Mouse (Mus musculus) forebrain, postnatal 0 days (tissue): ENCODE measurements around the gene Mbnl1. TPM values are rescaled to one million over a fixed set of nuclear protein-coding genes. Genes with fewer than 3 reads are reported as not detected.
A peak's percentile ranks its signal among the peaks of the same experiment; 100 is the strongest.
"Not testable (repeated sequence)": the region's sequence is repeated elsewhere in the genome, so short reads cannot be mapped to it uniquely, and the experiment has no call there.

Source experiments
- ATAC-seq: fragments of 200-750 bp; cut with Nextera tagmentation; 2 replicates; pipeline ENCODE4 v1.8.0; 2017; ENCODE audit warnings: mild to moderate bottlenecking, moderate library complexity
- DNase-seq: peaks from one replicate; pipeline ENCODE4 v3.0.0-alpha.2; 2015
- H3K27ac ChIP-seq: fragments of 300-500 bp; sonication (generic); 2 replicates; pipeline ENCODE4 v1.5.1; 2014; ENCODE audit warnings: low read depth, mild to moderate bottlenecking, antibody characterized with exemption, low read length, moderate library complexity, mixed read lengths
- H3K27me3 ChIP-seq: fragments of 300-500 bp; sonication (generic); 2 replicates; pipeline ENCODE4 v1.6.1; 2014; ENCODE audit warnings: mild to moderate bottlenecking, low read length, mixed read lengths; ENCODE audit not compliant: insufficient read depth
- H3K36me3 ChIP-seq: fragments of 300-500 bp; sonication (generic); 2 replicates; pipeline ENCODE4 v1.6.1; 2014; ENCODE audit warnings: mild to moderate bottlenecking, moderate library complexity; ENCODE audit not compliant: insufficient read depth
- H3K4me1 ChIP-seq: fragments of 300-500 bp; sonication (generic); 2 replicates; pipeline ENCODE4 v1.6.1; 2014; ENCODE audit warnings: antibody characterized with exemption; ENCODE audit not compliant: insufficient read depth
- H3K4me2 ChIP-seq: fragments of 300-500 bp; sonication (generic); 2 replicates; pipeline ENCODE4 v1.6.1; 2014; ENCODE audit warnings: low read depth, mild to moderate bottlenecking, moderate library complexity
- H3K4me3 ChIP-seq: fragments of 300-500 bp; sonication (generic); 2 replicates; pipeline ENCODE4 v1.5.1; 2014; ENCODE audit warnings: low read depth, low read length, mixed read lengths
- H3K9ac ChIP-seq: fragments of 300-500 bp; sonication (generic); 2 replicates; pipeline ENCODE4 v1.6.1; 2014; ENCODE audit warnings: mild to moderate bottlenecking
- H3K9me3 ChIP-seq: fragments of 300-500 bp; sonication (generic); 2 replicates; pipeline ENCODE4 v1.6.1; 2016; ENCODE audit warnings: low read length
- CTCF ChIP-seq: sonication (generic); IDR thresholded peaks from 2 replicates; pipeline ENCODE4 v1.5.1; 2016; ENCODE audit warnings: antibody characterized with exemption, control low read depth, low read depth
- WGBS: fragments of 180-500 bp; shearing (Covaris S2); extraction: QIAGEN DNeasy Blood & Tissue Kit; methylation state at CpG from one replicate; pipeline ENCODE4 v1.1.7; 2014; 5-methylcytosine and 5-hydroxymethylcytosine counted together
- polyA plus RNA-seq: library from polyadenylated mRNA; unstranded; fragments of >200 nt; fragmentation: Nextera tagmentation; extraction: Ambion mirVana; gene quantifications from 2 replicates; pipeline ENCODE4 v1.2.1, GENCODE M21; 2015
- total RNA-seq: library from RNA; depleted of rRNA; stranded (reverse); fragments of >200 nt; gene quantifications from 2 replicates; pipeline ENCODE4 v1.2.3, GENCODE M21; 2014

Mbnl1 gene
- total and polyA plus RNA-seq, 2 experiments from 2014 or later: 42.7 to 84.7 TPM

- H3K36me3 ChIP-seq: no peaks in the 10 kb centered on the region
- no peak for TF ChIP-seq CTCF
- no peak overlapping the region for H3K4me2 ChIP-seq
- WGBS: 96% methylated on average over 2 of the region's 2 CpGs
- H3K9me3 ChIP-seq: no peaks in the 10 kb centered on the region
- no peak overlapping the region for H3K27ac ChIP-seq
- ATAC-seq: no peak
- DNase-seq: no peak
- H3K9ac ChIP-seq: no peak overlapping the region
- H3K4me1 ChIP-seq: no peaks in the 10 kb centered on the region
- no peaks in the 10 kb centered on the region for H3K27me3 ChIP-seq
- no peak overlapping the region for H3K4me3 ChIP-seq
Measured at GRCm38 (mm10) chr3:60481740-60482399, 9.2 kb downstream of the Mbnl1 start.

GRCm38 (mm10) chr3:60483305-60483704 is 10.7 kb downstream of the Mbnl1 start:
- ATAC-seq: no peak
- no peaks in the 10 kb centered on the region for H3K4me1 ChIP-seq
- H3K4me2 ChIP-seq: no peak overlapping the region
- DNase-seq: no peak
- no peaks in the 10 kb centered on the region for H3K36me3 ChIP-seq
- H3K27me3 ChIP-seq: no peaks in the 10 kb centered on the region
- no peak overlapping the region for H3K9ac ChIP-seq
- TF ChIP-seq CTCF: no peak
- H3K27ac ChIP-seq: no peak overlapping the region
- no peak overlapping the region for H3K4me3 ChIP-seq
- H3K9me3 ChIP-seq: no peaks in the 10 kb centered on the region

GRCm38 (mm10) chr3:60485987-60486712 is 13.5 kb downstream of the Mbnl1 start:
- 91% methylated on average over 4 of the region's 4 CpGs for WGBS
- Histone ChIP-seq H3K27ac (no peak overlapping the region), H3K4me3 (no peak overlapping the region), H3K9ac (no peak overlapping the region), H3K4me1 (no peaks in the 10 kb centered on the region), H3K27me3 (no peaks in the 10 kb centered on the region), H3K9me3 (no peaks in the 10 kb centered on the region), H3K36me3 (no peaks in the 10 kb centered on the region), H3K4me2 (no peak overlapping the region)
- no peak for DNase-seq
- ATAC-seq: no peak
- no peak for TF ChIP-seq CTCF

- H3K27ac ChIP-seq: no peak overlapping the region
- no peak overlapping the region for H3K9ac ChIP-seq
- no peak overlapping the region for H3K4me3 ChIP-seq
- DNase-seq (no peak), ATAC-seq (peak; percentile 29; the same call in 1 of the 2 replicates)
- H3K4me1 ChIP-seq: no peaks in the 10 kb centered on the region
- H3K9me3 ChIP-seq: no peaks in the 10 kb centered on the region
- H3K4me2 ChIP-seq: no peak overlapping the region
- no peaks in the 10 kb centered on the region for H3K27me3 ChIP-seq
- 81% methylated on average over 3 of the region's 3 CpGs for WGBS
- no peak for TF ChIP-seq CTCF
- no peaks in the 10 kb centered on the region for H3K36me3 ChIP-seq
Measured at GRCm38 (mm10) chr3:60486713-60487170, 14.1 kb downstream of the Mbnl1 start.

GRCm38 (mm10) chr3:60489509-60489908 is 16.9 kb downstream of the Mbnl1 start:
- Histone ChIP-seq H3K4me1 (no peaks in the 10 kb centered on the region), H3K4me2 (no peak overlapping the region), H3K36me3 (no peaks in the 10 kb centered on the region), H3K9ac (no peak overlapping the region), H3K9me3 (no peaks in the 10 kb centered on the region), H3K27me3 (no peaks in the 10 kb centered on the region), H3K27ac (no peak overlapping the region), H3K4me3 (no peak overlapping the region)
- no peak for TF ChIP-seq CTCF
- no peak for DNase-seq
- ATAC-seq: no peak
- WGBS: 94% methylated on average over 6 of the region's 6 CpGs

GRCm38 (mm10) chr3:60494774-60495535 is 22.3 kb downstream of the Mbnl1 start:
- 66% methylated on average over 8 of the region's 16 CpGs for WGBS

GRCm38 (mm10) chr3:60496197-60496596 is 23.6 kb downstream of the Mbnl1 start:
- Histone ChIP-seq H3K27me3 (no peaks in the 10 kb centered on the region), H3K9ac (no peak overlapping the region), H3K4me1 (peaks cover 7% of the 10 kb centered on the region; the same call in 1 of the 2 replicates), H3K4me3 (no peak overlapping the region), H3K27ac (no peak overlapping the region), H3K4me2 (no peak overlapping the region), H3K9me3 (no peaks in the 10 kb centered on the region), H3K36me3 (no peaks in the 10 kb centered on the region)
- ATAC-seq: no peak
- no peak for DNase-seq
- 87% methylated on average over 5 of the region's 5 CpGs for WGBS
- no peak for TF ChIP-seq CTCF

More at GRCm38 (mm10) chr3:60494774-60495535, 22.3 kb downstream of the Mbnl1 start:
- not testable (repeated sequence) for H3K27me3 ChIP-seq, H3K9ac ChIP-seq, H3K4me3 ChIP-seq, H3K4me1 ChIP-seq, H3K36me3 ChIP-seq, H3K9me3 ChIP-seq, DNase-seq, H3K4me2 ChIP-seq, H3K27ac ChIP-seq
- peak; percentile 20; the same call in 1 of the 2 replicates for ATAC-seq
